34 mouse cellular contexts compared by ENCODE assay signal in the genomic region with DNA sequence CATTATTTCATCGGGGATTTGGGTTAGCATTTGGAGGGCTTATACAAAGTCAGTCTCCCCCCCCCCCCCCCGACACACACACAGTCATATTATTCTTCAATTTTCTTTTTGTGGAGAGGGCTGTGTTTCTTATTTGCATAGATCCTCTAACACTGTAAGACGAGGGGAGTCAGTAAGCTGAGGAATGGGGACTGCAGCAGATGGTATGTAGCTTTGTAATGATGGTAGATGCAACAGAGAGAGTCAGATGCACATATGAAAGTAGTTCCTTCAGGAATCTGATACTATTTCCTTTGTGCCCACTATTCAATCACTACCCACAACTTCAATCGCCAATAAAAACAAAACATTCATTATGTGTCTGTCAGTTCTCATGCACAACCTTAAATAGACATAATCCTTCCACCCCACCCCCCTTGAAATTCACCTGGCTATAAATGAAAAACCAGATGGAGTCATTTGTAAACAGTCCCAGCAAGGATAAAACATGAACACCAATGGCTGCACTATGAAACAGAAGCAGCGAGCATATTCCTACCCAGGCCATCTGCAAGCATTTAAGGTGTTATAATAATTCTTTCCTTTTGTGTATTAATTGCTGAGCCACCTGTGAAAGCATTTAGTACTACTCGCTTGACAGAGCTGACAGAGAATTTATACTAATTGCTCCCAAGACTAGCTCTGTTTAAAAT.
A peak's percentile ranks its signal among the peaks of the same experiment; 100 is the strongest.
DNase-seq lines count a peak whose midpoint lies in the region; ATAC-seq lines count a peak whose summit lies in the region.
"Had no signal": no experiment of that assay in that cellular context is flagged by ENCODE, and none has a peak within 500 bp of the region (broad histone marks: within the 10 kb centered on the region; RNA-seq: fewer than 3 reads in every experiment).

No protein-coding gene starts in this region.

- H3K27me3 ChIP-seq in forebrain, embryonic 14.5 days (replicated peaks; ENCODE audit: control insufficient read depth, insufficient read depth, low read length), result no peaks in the 10 kb centered on the region
- H3K27me3 ChIP-seq in forebrain, embryonic 12.5 days, result no peaks in the 10 kb centered on the region
- no peaks in the 10 kb centered on the region for H3K27me3 ChIP-seq in embryonic facial prominence, embryonic 14.5 days (replicated peaks; ENCODE audit: control insufficient read depth, insufficient read depth, low read length)
- no peaks in the 10 kb centered on the region for H3K27me3 ChIP-seq in limb, embryonic 12.5 days
- no peaks in the 10 kb centered on the region for H3K27me3 ChIP-seq in liver, embryonic 12.5 days (replicated peaks)
- H3K27me3 ChIP-seq: embryonic facial prominence, embryonic 13.5 days; hindbrain, embryonic 12.5 days; kidney, embryonic 15.5 days; liver, embryonic 15.5 days had no signal

- peak; percentile 71 for ATAC-seq in forebrain, embryonic 14.5 days
- ATAC-seq in forebrain, embryonic 12.5 days (ENCODE audit: low FRiP score), result no peak
- peak; percentile 67 for ATAC-seq in embryonic facial prominence, embryonic 14.5 days (ENCODE audit: low read depth)
- peak; percentile 89; the same call in 1 of the 2 replicates for ATAC-seq in limb, embryonic 12.5 days (ENCODE audit: insufficient number of reproducible peaks, insufficient read depth, low FRiP score, low TSS enrichment, low read depth)
- no peak for ATAC-seq in liver, embryonic 12.5 days
- ATAC-seq: activated CD4-positive, CD25-positive, alpha-beta regulatory T cell, adult 4 months; hindbrain, postnatal 0 days; midbrain, embryonic 16.5 days had no signal

- H3K4me2 ChIP-seq in forebrain, embryonic 14.5 days (ENCODE audit: low read length), result no peak overlapping the region
- no peak overlapping the region for H3K4me2 ChIP-seq in forebrain, embryonic 12.5 days
- no peak overlapping the region for H3K4me2 ChIP-seq in embryonic facial prominence, embryonic 14.5 days (ENCODE audit: low read depth, low read length)
- H3K4me2 ChIP-seq in limb, embryonic 12.5 days, result no peak overlapping the region
- H3K4me2 ChIP-seq in liver, embryonic 12.5 days, result no peak overlapping the region
- H3K4me2 ChIP-seq: embryonic facial prominence, embryonic 13.5 days; heart, embryonic 11.5 days; hindbrain, embryonic 12.5 days; kidney, embryonic 15.5 days; liver, embryonic 15.5 days; lung, embryonic 14.5 days; midbrain, embryonic 11.5 days had no signal

- no peak overlapping the region for H3K27ac ChIP-seq in forebrain, embryonic 14.5 days (ENCODE audit: low read depth, low read length)
- no peak overlapping the region for H3K27ac ChIP-seq in forebrain, embryonic 12.5 days
- no peak overlapping the region for H3K27ac ChIP-seq in embryonic facial prominence, embryonic 14.5 days (replicated peaks; ENCODE audit: low read depth, low read length)
- H3K27ac ChIP-seq in limb, embryonic 12.5 days, result 0 out of 2 replicates have a peak overlapping the region, but pooled peaks have one; percentile 50
- H3K27ac ChIP-seq in liver, embryonic 12.5 days, result no peak overlapping the region
- H3K27ac ChIP-seq: embryonic facial prominence, embryonic 13.5 days; gastrocnemius, adult 2 months; hindbrain, embryonic 12.5 days; hindbrain, postnatal 0 days; kidney, embryonic 15.5 days; liver, embryonic 15.5 days; stomach, postnatal 0 days had no signal

- peak; percentile 47 for DNase-seq in forebrain, embryonic 14.5 days (ENCODE audit: low spot score)
- peak; percentile 14 for DNase-seq in embryo, embryonic 11.5 days (ENCODE audit: low read depth, low spot score)
- peak; percentile 23 for DNase-seq in embryonic facial prominence, embryonic 14.5 days (ENCODE audit: low spot score)
- no peak for DNase-seq in T-cell, adult 2 months (ENCODE audit: low spot score)
- DNase-seq: adrenal gland, adult 2 months; B cell, adult 2 months; cerebellum, adult 8-10 months; cerebellum, postnatal 25 days; gastrocnemius, adult 2 months; gastrocnemius, postnatal 36 days; heart, adult 18-20 months; heart, postnatal 36 days; kidney, adult 18-20 months; kidney, postnatal 25 days; liver; lung, embryonic 14.5 days; right cerebral cortex, postnatal 25 days; thymus, adult 18-20 months; thymus, postnatal 25 days had no signal

- 61% methylated on average over 6 of the region's 6 CpGs for WGBS in forebrain, embryonic 14.5 days
- WGBS in forebrain, embryonic 12.5 days, result 65% methylated on average over 6 of the region's 6 CpGs
- WGBS in embryonic facial prominence, embryonic 14.5 days, result 23% methylated on average over 6 of the region's 6 CpGs
- WGBS in limb, embryonic 12.5 days, result 37% methylated on average over 6 of the region's 6 CpGs
- WGBS in liver, embryonic 12.5 days (ENCODE audit: insufficient replicate concordance), result 55% methylated on average over 6 of the region's 6 CpGs

- no peaks in the 10 kb centered on the region for H3K36me3 ChIP-seq in forebrain, embryonic 14.5 days (ENCODE audit: control insufficient read depth, insufficient read depth, low read length)
- H3K36me3 ChIP-seq in forebrain, embryonic 12.5 days (replicated peaks), result no peaks in the 10 kb centered on the region
- H3K36me3 ChIP-seq in embryonic facial prominence, embryonic 14.5 days (ENCODE audit: control insufficient read depth, insufficient read depth, low read length), result no peaks in the 10 kb centered on the region
- H3K36me3 ChIP-seq in limb, embryonic 12.5 days, result no peaks in the 10 kb centered on the region
- H3K36me3 ChIP-seq in liver, embryonic 12.5 days, result no peaks in the 10 kb centered on the region
- H3K36me3 ChIP-seq: embryonic facial prominence, embryonic 13.5 days; hindbrain, embryonic 12.5 days; kidney, embryonic 15.5 days; liver, embryonic 15.5 days had no signal

- no peak overlapping the region for H3K4me3 ChIP-seq in forebrain, embryonic 14.5 days (ENCODE audit: low read depth, low read length)
- no peak overlapping the region for H3K4me3 ChIP-seq in forebrain, embryonic 12.5 days (replicated peaks)
- no peak overlapping the region for H3K4me3 ChIP-seq in embryonic facial prominence, embryonic 14.5 days (ENCODE audit: low read depth, low read length)
- H3K4me3 ChIP-seq in limb, embryonic 12.5 days (replicated peaks), result no peak overlapping the region
- H3K4me3 ChIP-seq in liver, embryonic 12.5 days, result no peak overlapping the region
- H3K4me3 ChIP-seq: embryonic facial prominence, embryonic 13.5 days; erythroblast, embryonic 14.5 days; gastrocnemius, adult 2 months; hindbrain, embryonic 12.5 days; kidney, embryonic 15.5 days; layer of hippocampus, adult 2 months; liver, embryonic 15.5 days had no signal

- H3K4me1 ChIP-seq in forebrain, embryonic 14.5 days (ENCODE audit: control insufficient read depth, insufficient read depth, low read length), result no peaks in the 10 kb centered on the region; the same call in 1 of the 2 replicates
- H3K4me1 ChIP-seq in forebrain, embryonic 12.5 days, result no peaks in the 10 kb centered on the region; the same call in 1 of the 2 replicates
- peaks cover 5% of the 10 kb centered on the region; the same call in 1 of the 2 replicates for H3K4me1 ChIP-seq in embryonic facial prominence, embryonic 14.5 days (ENCODE audit: control insufficient read depth, insufficient read depth, low read length)
- peaks cover 9% of the 10 kb centered on the region for H3K4me1 ChIP-seq in limb, embryonic 12.5 days (replicated peaks)
- H3K4me1 ChIP-seq in liver, embryonic 12.5 days, result no peaks in the 10 kb centered on the region
- H3K4me1 ChIP-seq: liver, embryonic 15.5 days had no signal

- no peak overlapping the region for H3K9ac ChIP-seq in forebrain, embryonic 14.5 days (ENCODE audit: low read length)
- H3K9ac ChIP-seq in forebrain, embryonic 12.5 days, result no peak overlapping the region
- H3K9ac ChIP-seq in embryonic facial prominence, embryonic 14.5 days (ENCODE audit: low read depth, low read length), result no peak overlapping the region
- H3K9ac ChIP-seq in limb, embryonic 12.5 days (replicated peaks), result no peak overlapping the region
- H3K9ac ChIP-seq in liver, embryonic 12.5 days, result no peak overlapping the region
- H3K9ac ChIP-seq: embryonic facial prominence, embryonic 13.5 days; hindbrain, embryonic 12.5 days; kidney, embryonic 15.5 days; liver, embryonic 15.5 days; lung, embryonic 14.5 days had no signal

- H3K9me3 ChIP-seq in forebrain, embryonic 14.5 days (replicated peaks; ENCODE audit: control insufficient read depth, low read length), result no peaks in the 10 kb centered on the region
- no peaks in the 10 kb centered on the region for H3K9me3 ChIP-seq in forebrain, embryonic 12.5 days
- no peaks in the 10 kb centered on the region for H3K9me3 ChIP-seq in embryonic facial prominence, embryonic 14.5 days (ENCODE audit: control insufficient read depth, low read length)
- no peaks in the 10 kb centered on the region for H3K9me3 ChIP-seq in limb, embryonic 12.5 days
- H3K9me3 ChIP-seq in liver, embryonic 12.5 days (replicated peaks), result no peaks in the 10 kb centered on the region
- H3K9me3 ChIP-seq: embryonic facial prominence, embryonic 13.5 days; hindbrain, embryonic 12.5 days; kidney, embryonic 15.5 days; liver, embryonic 15.5 days had no signal

Comparison
In these comparisons a context has a peak if more than half of its experiments do, and no peak if none do; other contexts are left out.
1. ATAC-seq: peak in forebrain, embryonic 14.5 days (single experiment), embryonic facial prominence, embryonic 14.5 days (single experiment) and limb, embryonic 12.5 days (single experiment); none in forebrain, embryonic 12.5 days (single experiment) and liver, embryonic 12.5 days (single experiment).